Mouse (Mus musculus): ENCODE measurements around the gene Mtfp1.

The Mtfp1 gene

GRCm38 (mm10) chr11:4078267-4078933 is 16.8 kb downstream of the Mtfp1 start:
- DNase-seq = no peak

GRCm38 (mm10) chr11:4076633-4077032 is 18.6 kb downstream of the Mtfp1 start:
- DNase-seq = no peak

GRCm38 (mm10) chr11:4069664-4070063 is 25.6 kb downstream of the Mtfp1 start:
- no peak for DNase-seq

GRCm38 (mm10) chr11:4064627-4065122 is 30.6 kb downstream of the Mtfp1 start, which contains the start of gene Sec14l3:
TSS of gene Sec14l3 (plus strand) at chr11:4064841.
- no peak for DNase-seq

GRCm38 (mm10) chr11:4062981-4063380 is 32.3 kb downstream of the Mtfp1 start:
- DNase-seq = no peak

- DNase-seq = no peak
Observed at GRCm38 (mm10) chr11:4062523-4062922, 32.7 kb downstream of the Mtfp1 start.

- no peak for DNase-seq
Observed at GRCm38 (mm10) chr11:4060866-4061575, 34.2 kb downstream of the Mtfp1 start.

GRCm38 (mm10) chr11:4053586-4053985 is 41.7 kb downstream of the Mtfp1 start:
- peak; percentile 79 for DNase-seq

GRCm38 (mm10) chr11:4048438-4048837 is 46.8 kb downstream of the Mtfp1 start:
- DNase-seq = no peak

GRCm38 (mm10) chr11:4047766-4048165 is 47.5 kb downstream of the Mtfp1 start:
- no peak for DNase-seq

- no peak for DNase-seq
Observed at GRCm38 (mm10) chr11:4046526-4046925, 48.7 kb downstream of the Mtfp1 start.

GRCm38 (mm10) chr11:4043081-4043480 is 52.2 kb downstream of the Mtfp1 start:
- no peak for DNase-seq

Measured in kidney, adult 11 months (tissue).